Mouse (Mus musculus) left cerebral cortex, adult 9 months (tissue): ENCODE measurements around the gene Tnfrsf11a.
"Not testable (repeated sequence)": the region's sequence is repeated elsewhere in the genome, so short reads cannot be mapped to it uniquely, and the experiment has no call there.

Experiments used
- DNase-seq, 2 experiments: peaks; one replicate each; pipeline ENCODE4 v3.0.0; 2022; ENCODE audit warnings: low spot score in 2 of 2

The Tnfrsf11a gene

DNA sequence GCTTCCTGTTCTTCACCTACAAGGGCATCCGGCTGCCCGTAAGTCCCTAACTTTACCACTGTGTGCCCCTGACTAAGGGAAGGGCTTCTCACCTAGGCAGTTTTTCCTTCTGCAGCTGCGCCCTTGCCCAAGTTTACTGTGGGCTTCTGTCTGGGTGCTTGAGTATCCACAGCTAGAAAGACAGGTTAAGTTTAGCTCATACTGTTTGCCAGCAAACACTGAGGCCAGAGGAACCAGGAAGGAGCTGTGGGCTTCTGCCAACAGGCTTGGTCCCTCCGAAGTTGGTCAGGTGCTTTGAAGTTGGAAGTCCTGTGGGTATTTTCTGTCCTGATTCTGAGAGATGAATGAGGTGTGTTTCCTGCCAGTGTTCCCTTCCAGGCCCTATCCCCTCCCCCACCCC, 4.6 kb downstream of the Tnfrsf11a start:
- no peak for DNase-seq

- DNase-seq, result no peak
Measured at GRCm38 (mm10) chr1:105786731-105787357, 6.3 kb downstream of the Tnfrsf11a start.

DNA sequence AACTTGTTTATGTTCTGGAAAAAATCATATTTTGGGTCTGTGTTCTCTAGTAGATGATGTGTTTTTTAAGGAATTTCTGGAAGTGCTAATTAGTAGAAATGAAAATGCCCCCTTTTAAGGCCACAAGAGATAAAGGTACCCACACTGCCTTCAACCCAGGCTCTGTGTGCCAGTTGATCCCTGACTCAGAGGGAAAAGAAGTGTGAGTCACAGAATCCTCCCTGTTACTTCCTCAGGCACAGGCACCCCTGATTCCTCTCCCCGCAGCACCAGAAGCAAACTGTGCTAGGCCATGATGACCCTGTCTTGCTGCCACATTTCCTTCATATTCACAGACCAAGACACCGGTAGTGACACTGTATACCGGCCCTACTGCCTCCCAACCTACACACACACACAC, 9.6 kb downstream of the Tnfrsf11a start:
- DNase-seq, result no peak

DNA sequence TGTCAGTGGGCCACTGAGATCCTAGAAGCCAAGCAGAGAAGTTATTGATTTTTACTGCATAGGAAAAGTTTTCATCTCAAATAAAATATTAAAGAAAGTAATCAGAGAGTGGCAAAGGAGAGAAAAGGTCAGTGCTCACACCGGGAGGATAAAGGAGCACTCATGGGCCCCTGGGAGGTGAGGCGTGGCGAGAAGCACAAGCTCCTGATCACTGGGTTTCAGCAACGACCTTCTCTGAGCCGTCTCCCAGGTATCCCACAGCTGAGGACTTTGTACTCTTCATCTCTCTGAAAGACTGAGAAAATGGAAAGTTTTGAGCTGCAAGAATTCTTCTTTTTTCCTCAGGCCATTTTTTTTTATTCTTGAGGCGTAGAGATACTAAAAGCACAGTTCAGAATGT, 14.2 kb downstream of the Tnfrsf11a start:
- DNase-seq, result no peak

DNA sequence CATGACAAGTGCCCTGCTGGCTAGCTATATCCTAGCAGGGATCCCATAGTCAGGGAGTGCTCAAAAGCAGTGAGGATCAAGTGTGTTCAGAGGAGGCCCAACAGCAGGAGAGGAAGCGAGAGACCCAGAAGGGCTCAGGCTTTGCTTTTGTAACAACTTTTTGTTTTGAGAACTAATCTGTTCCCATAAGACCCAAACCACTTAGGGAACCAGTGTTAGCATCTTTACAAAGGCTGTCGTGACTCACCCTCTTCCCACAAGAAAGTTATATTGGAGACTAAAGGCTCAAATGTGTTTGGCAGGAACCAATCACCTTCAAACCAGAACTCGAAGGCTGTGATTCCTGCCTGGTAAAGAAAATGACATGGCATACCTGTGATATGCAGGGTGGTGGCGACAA, 15.2 kb downstream of the Tnfrsf11a start:
- no peak for DNase-seq

DNA sequence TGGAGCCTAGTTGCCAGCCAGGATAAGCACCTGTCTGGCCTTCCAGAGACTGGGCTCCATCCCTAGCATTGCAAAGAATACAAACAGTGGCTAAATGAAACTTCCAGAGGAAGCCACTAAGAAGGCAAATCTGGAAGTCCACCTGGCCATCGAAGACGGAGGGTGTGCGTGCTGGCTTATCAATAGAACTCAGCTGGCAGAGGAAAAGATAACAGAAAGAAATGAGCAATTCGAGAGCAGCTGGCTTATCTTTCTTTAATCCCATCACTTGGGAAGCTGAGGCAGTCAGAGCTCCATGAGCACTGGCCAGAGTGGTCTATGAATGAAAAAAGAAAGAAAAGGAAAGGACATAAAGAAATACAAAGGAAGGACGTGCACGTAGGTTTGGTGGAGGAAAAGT, 20.1 kb downstream of the Tnfrsf11a start:
- DNase-seq, result no peak

- no peak for DNase-seq
Measured at GRCm38 (mm10) chr1:105801252-105801651, 20.7 kb downstream of the Tnfrsf11a start.

DNA sequence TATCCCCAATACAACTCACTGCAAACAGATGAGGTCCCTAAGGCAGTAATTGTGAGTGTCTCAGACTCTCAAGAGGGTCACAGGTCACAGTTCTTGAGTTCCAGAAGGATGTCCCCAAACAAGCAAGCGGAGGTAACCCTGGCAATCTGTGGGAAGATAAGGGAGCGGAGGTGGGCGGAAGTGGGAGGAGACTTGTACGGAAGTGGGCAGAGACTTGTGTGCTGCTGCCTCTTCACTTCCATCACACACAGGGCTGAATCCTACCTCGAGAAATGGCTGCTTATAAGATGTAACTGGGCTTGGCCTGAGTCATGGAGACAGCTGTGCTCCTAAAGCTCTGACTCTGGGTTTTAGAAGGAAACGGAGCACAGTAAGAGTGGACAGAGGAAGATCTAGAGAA, 22.4 kb downstream of the Tnfrsf11a start:
- DNase-seq, result no peak

DNA sequence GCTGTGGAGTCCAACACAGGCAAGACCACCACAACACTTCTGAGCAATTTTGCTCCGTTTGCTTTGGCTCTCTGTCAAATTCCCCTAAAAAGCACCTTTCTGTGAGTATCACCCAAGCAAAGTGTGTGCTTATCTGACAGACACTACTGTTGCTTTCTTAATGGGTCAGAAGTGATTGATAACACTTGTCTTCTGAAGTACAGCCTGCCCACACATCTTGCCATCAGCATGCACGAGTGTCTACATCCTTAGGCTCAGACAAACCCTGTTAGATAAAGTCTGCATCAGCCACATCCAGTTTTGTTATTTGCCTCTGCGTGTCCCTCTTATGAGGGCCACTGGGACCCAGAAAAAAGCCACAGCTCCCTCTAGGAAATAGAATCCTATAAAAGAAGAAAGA, 23.8 kb downstream of the Tnfrsf11a start:
- DNase-seq, result no peak

DNA sequence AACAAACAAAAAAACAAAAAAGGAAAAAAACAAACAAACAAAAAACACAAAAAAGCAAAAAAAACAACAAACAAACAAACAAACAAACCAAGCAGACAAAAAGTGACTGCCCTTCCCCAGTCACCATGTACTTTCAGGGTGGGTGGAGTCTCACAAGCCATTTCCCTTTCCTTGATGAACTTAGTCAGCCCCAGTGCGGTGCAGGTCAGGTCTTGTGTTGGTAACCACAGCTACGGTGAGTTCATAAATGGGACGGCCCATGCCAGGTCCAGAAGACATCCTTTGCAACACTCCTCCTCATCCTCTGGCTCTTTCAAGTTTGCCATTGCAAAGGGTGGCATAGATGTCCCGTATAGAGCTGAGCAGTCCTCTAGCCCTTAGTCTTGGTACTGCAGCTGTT, 25.0 kb downstream of the Tnfrsf11a start:
- no peak for DNase-seq

- no peak for DNase-seq
Measured at GRCm38 (mm10) chr1:105807028-105807722, 26.7 kb downstream of the Tnfrsf11a start.

DNA sequence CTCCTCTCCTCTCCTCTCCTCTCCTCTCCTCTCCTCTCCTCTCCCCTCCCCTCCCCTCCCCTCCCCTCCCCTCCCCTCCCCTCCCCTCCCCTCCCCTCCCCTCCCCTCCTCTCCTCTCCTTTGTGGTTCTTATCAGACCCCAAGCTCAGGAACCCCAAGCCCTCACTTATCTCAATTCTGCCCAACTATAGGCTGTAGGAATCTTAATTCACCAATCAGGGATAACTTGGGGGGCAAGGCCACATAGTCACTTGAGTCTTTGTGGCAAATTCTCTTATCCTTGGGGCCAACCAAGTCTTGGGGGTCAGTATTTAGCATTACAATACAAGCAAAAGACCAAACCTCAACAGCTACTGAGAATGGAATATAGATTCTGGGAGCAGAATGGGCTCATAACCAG, 31.5 kb downstream of the Tnfrsf11a start:
- not testable (repeated sequence) for DNase-seq

- no peak for DNase-seq
Measured at GRCm38 (mm10) chr1:105812960-105813708, 32.6 kb downstream of the Tnfrsf11a start.

DNA sequence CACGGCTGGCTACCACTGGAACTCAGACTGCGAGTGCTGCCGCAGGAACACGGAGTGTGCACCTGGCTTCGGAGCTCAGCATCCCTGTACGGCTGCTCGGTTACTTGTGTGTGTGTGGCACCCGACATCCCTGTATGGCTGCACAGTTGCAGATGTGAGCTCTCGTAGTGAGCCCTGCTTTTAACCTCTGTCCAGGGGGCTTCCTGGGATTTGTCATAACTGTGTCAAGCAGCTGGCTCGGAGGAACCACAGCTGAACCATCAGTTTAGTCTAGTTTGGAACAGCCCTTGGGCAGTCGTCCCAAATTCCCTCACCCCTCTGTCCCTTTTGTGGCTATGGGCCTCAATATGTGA, 33.2 kb downstream of the Tnfrsf11a start:
- no peak for DNase-seq

DNA sequence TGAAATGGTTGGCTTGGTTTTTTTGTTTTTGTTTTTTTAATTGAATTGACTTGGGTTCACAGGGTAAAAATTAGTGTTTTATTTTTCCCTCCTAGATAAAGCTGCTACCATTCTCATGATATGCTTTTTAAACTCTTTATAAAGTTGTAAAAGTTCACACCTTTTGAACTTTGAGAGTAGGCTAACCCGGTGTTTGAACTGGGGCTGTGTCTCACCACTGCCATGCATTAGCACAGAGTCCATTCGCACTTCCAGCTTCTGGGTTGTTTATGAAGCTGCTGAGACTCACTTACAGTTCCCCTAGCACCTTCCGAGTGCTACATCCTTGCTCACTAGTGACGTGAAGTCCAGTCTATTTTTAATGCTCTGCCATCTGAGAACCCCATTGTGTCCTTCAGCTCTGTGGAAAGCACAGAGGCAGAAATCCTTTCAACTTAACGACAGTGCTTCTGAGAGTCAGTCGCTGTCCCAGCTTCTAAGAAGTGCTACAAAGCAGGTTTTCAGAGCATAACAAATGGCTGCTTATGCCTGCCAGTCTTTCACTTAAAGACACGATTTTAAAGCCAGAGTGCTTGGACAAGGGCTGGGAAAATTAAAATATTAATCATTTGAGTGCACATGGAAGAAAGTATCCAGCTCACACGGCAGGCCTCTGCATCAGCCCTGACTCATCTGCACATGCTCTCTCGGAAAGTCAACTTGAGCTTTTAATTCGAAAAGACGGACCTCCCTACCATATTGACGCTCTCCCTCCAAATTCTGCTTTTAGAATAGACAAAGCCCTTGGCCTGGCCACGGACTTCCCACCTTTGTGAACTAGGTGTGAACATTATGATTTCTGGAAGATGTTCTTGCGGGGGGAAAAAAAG, 34.1 kb downstream of the Tnfrsf11a start:
- DNase-seq, result no peak

DNA sequence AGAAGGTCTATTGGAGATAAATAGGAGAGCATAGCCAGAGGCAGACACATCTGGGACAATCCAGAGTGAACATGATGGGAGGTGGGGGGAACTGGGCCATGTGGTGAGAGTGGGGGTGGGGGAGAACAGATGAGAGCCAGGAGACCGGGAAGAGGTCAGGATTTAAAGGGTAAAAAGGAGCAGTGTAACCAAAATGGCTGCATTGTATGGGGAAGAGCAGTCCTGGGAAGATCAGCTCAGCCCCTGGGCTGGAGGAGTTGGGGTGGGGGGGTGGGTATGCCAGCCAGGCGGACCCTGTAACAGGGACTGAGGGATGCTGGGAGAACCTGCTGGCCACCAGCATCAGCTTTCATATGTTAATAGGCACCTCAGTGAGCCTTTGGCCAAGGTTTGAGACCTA, 34.8 kb downstream of the Tnfrsf11a start:
- no peak for DNase-seq

- DNase-seq, result no peak
Measured at GRCm38 (mm10) chr1:105815736-105816135, 35.2 kb downstream of the Tnfrsf11a start.

GRCm38 (mm10) chr1:105819031-105819430, 38.5 kb downstream of the Tnfrsf11a start:
- DNase-seq, result no peak

DNA sequence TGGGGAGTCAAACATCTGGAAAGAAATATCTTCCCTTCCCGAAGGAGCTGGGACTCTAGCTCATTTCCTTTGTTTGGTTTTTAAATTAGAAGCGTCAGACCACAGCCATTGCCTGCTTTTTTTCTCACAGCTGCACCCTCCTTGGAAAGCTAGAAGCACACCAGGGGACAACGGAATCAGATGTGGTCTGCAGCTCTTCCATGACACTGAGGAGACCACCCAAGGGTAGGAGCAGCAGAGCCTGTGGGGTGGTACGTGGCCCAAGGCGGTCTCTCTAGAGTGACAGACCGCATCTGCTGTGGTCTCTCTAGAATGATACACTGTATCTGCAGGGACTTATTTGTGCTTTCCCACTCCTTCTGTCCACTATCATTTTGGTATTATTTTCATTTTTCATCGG, 39.2 kb downstream of the Tnfrsf11a start:
- no peak for DNase-seq

GRCm38 (mm10) chr1:105824356-105824755, 43.8 kb downstream of the Tnfrsf11a start:
- no peak for DNase-seq

GRCm38 (mm10) chr1:105824980-105825379, 44.5 kb downstream of the Tnfrsf11a start:
- no peak for DNase-seq

DNA sequence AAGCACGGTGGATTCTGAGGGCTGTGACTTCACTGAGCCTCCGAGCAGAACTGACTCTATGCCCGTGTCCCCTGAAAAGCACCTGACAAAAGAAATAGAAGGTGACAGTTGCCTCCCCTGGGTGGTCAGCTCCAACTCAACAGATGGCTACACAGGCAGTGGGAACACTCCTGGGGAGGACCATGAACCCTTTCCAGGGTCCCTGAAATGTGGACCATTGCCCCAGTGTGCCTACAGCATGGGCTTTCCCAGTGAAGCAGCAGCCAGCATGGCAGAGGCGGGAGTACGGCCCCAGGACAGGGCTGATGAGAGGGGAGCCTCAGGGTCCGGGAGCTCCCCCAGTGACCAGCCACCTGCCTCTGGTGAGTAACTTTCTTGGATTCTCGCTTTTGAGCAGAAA, 46.9 kb downstream of the Tnfrsf11a start:
- no peak for DNase-seq
